Mouse (Mus musculus) C2C12 (cell line): ENCODE measurements around the gene Hrk. TPM values are rescaled to one million over a fixed set of nuclear protein-coding genes. Genes with fewer than 3 reads are reported as not detected.

ENCODE experiments used
- H3K27me3 ChIP-seq: one replicate; pipeline ENCODE4 v1.6.1; 2011; ENCODE audit not compliant: control insufficient read depth, insufficient read depth, insufficient read length
- H3K36me3 ChIP-seq: one replicate; pipeline ENCODE4 v1.6.1; 2011; ENCODE audit not compliant: control insufficient read depth, insufficient read depth
- H3K4me3 ChIP-seq: one replicate; pipeline ENCODE4 v1.5.1; 2011; ENCODE audit warnings: mild to moderate bottlenecking, control low read depth; ENCODE audit not compliant: poor library complexity, insufficient read depth, severe bottlenecking
- H3K79me2 ChIP-seq: one replicate; pipeline ENCODE4 v1.6.1; 2011; ENCODE audit not compliant: control insufficient read depth, insufficient read depth
- H3K79me3 ChIP-seq: one replicate; pipeline ENCODE4 v1.6.1; 2011; ENCODE audit warnings: low read depth, control low read depth
- H3ac ChIP-seq: one replicate; pipeline ENCODE3; 2011; ENCODE audit warnings: low read depth; ENCODE audit not compliant: control insufficient read depth, insufficient read length
- CEBPB ChIP-seq: IDR thresholded peaks from one replicate; pipeline ENCODE4 v1.6.1; 2011; ENCODE audit warnings: low read depth, mild to moderate bottlenecking, control low read depth, moderate library complexity
- CTCF ChIP-seq: IDR thresholded peaks from one replicate; pipeline ENCODE4 v1.5.1; 2011; ENCODE audit not compliant: control insufficient read depth, insufficient read depth, insufficient read length
- FOSL1 ChIP-seq: IDR thresholded peaks from one replicate; pipeline ENCODE4 v1.8.0; 2011; ENCODE audit warnings: mild to moderate bottlenecking, low read length; ENCODE audit not compliant: poor library complexity, insufficient read depth, severe bottlenecking
- MAX ChIP-seq: IDR thresholded peaks from one replicate; pipeline ENCODE4 v1.6.1; 2011; ENCODE audit warnings: mild to moderate bottlenecking, control low read depth
- MYOD1 ChIP-seq: IDR thresholded peaks from one replicate; pipeline ENCODE4 v1.6.1; 2011; ENCODE audit warnings: low read depth; ENCODE audit not compliant: control insufficient read depth, insufficient read length
- MYOG ChIP-seq: IDR thresholded peaks from one replicate; pipeline ENCODE4 v1.6.1; 2011; ENCODE audit not compliant: control insufficient read depth, insufficient read length; ENCODE audit errors: extremely low read depth
- USF1 ChIP-seq: IDR thresholded peaks from one replicate; pipeline ENCODE4 v1.6.1; 2011; ENCODE audit warnings: low read depth, mild to moderate bottlenecking, control low read depth, moderate library complexity
- polyA plus RNA-seq: library from polyadenylated mRNA; unstranded; fragments of >200 nt; fragmentation: generic; extraction: Trizol; gene quantifications from one replicate; pipeline ENCODE4 v1.2.1, GENCODE M21; 2012; ENCODE audit warnings: missing spikeins

Gene Hrk
- polyA plus RNA-seq, 1 experiment: not detected

- H3K4me3 ChIP-seq: no peak overlapping the region
- H3K27me3 ChIP-seq: peaks cover 3% of the 10 kb centered on the region
- H3K36me3 ChIP-seq: no peaks in the 10 kb centered on the region
- no peak for TF ChIP-seq MYOD1
- TF ChIP-seq MYOG: no peak
- TF ChIP-seq USF1: no peak
- no peak for TF ChIP-seq CEBPB
- TF ChIP-seq CTCF: no peak
- no peak for TF ChIP-seq FOSL1
- no peak for TF ChIP-seq MAX
- H3K79me2 ChIP-seq: no peaks in the 10 kb centered on the region
- H3K79me3 ChIP-seq: no peaks in the 10 kb centered on the region
- no peak overlapping the region for H3ac ChIP-seq
Observed at GRCm38 (mm10) chr5:118214012-118214411, 49.6 kb downstream of the Hrk start.

- H3K79me3 ChIP-seq: no peaks in the 10 kb centered on the region
- no peaks in the 10 kb centered on the region for H3K79me2 ChIP-seq
- H3ac ChIP-seq: no peak overlapping the region
- H3K36me3 ChIP-seq: no peaks in the 10 kb centered on the region
- H3K27me3 ChIP-seq: no peaks in the 10 kb centered on the region
- TF ChIP-seq MYOD1: no peak
- TF ChIP-seq MYOG: no peak
- no peak for TF ChIP-seq CEBPB
- no peak for TF ChIP-seq MAX
- TF ChIP-seq CTCF: no peak
- no peak for TF ChIP-seq FOSL1
- TF ChIP-seq USF1: no peak
- H3K4me3 ChIP-seq: no peak overlapping the region
Observed at GRCm38 (mm10) chr5:118214418-118215154, 50.1 kb downstream of the Hrk start.

GRCm38 (mm10) chr5:118217410-118217809, 53.0 kb downstream of the Hrk start:
- no peak overlapping the region for H3K4me3 ChIP-seq
- H3K36me3 ChIP-seq: no peaks in the 10 kb centered on the region
- no peaks in the 10 kb centered on the region for H3K79me2 ChIP-seq
- no peak overlapping the region for H3ac ChIP-seq
- H3K79me3 ChIP-seq: no peaks in the 10 kb centered on the region
- H3K27me3 ChIP-seq: no peaks in the 10 kb centered on the region
- TF ChIP-seq CEBPB: no peak
- no peak for TF ChIP-seq CTCF
- TF ChIP-seq FOSL1: no peak
- no peak for TF ChIP-seq MYOD1
- TF ChIP-seq USF1: no peak
- no peak for TF ChIP-seq MYOG
- TF ChIP-seq MAX: no peak

GRCm38 (mm10) chr5:118223142-118223757, 58.8 kb downstream of the Hrk start:
- Histone ChIP-seq H3K27me3 (no peaks in the 10 kb centered on the region), H3K4me3 (no peak overlapping the region), H3K79me2 (no peaks in the 10 kb centered on the region), H3K36me3 (no peaks in the 10 kb centered on the region), H3K79me3 (no peaks in the 10 kb centered on the region), H3ac (no peak overlapping the region)
- TF ChIP-seq MYOG: no peak
- TF ChIP-seq MYOD1: no peak
- no peak for TF ChIP-seq CEBPB
- TF ChIP-seq CTCF: no peak
- no peak for TF ChIP-seq FOSL1
- TF ChIP-seq USF1: no peak
- TF ChIP-seq MAX: no peak

GRCm38 (mm10) chr5:118230071-118230611, 65.7 kb downstream of the Hrk start:
- TF ChIP-seq CTCF: no peak
- TF ChIP-seq MAX: no peak
- no peak for TF ChIP-seq USF1
- no peak for TF ChIP-seq MYOD1
- no peak for TF ChIP-seq CEBPB
- TF ChIP-seq MYOG: no peak
- no peak for TF ChIP-seq FOSL1
- no peak overlapping the region for H3ac ChIP-seq
- H3K4me3 ChIP-seq: no peak overlapping the region
- no peaks in the 10 kb centered on the region for H3K79me2 ChIP-seq
- no peaks in the 10 kb centered on the region for H3K79me3 ChIP-seq
- no peaks in the 10 kb centered on the region for H3K27me3 ChIP-seq
- no peaks in the 10 kb centered on the region for H3K36me3 ChIP-seq
